Mouse (Mus musculus): ENCODE measurements around the gene Arhgap45.

DNA sequence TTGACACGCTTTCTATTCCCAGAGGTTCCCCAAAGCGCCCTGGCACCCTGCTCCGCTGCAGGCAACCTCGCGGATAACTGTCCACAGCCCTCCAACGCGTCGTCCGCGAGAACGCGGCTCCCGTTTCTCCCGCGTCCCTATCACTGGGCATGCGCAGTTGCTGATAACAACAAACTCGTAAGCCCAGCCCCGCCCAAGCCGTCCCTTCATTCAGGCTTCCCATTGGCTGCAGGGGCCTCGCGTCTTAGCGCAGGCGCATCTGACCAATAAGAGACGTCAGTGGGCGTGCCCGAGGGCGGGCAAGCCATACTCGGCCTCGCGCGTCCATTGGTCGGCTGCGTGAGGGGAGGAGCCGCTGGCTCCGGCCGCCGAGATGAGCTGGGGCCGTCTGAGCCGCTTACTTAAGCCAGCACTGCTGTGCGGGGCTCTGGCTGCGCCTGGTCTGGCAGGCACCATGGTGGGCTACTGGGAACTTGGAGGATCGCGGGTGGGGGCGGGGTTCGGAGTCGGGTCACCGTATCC, 36.9 kb downstream of the Arhgap45 start:
- TF ChIP-seq GATA1 (IDR thresholded peaks at IDR 0.05; ENCODE audit: borderline replicate concordance, low read length): no peak; the same call in 2 of the 3 replicates
- TF ChIP-seq FLI1 (IDR thresholded peaks at IDR 0.05; ENCODE audit: low read length): no peak

Measured in megakaryocyte, embryonic 14.5 days (primary cell).